Mouse (Mus musculus): ENCODE measurements around the gene Gm13199. TPM values are rescaled to one million over a fixed set of nuclear protein-coding genes. Genes with fewer than 3 reads are reported as not detected.

Gm13199 gene
- total RNA-seq, 2 experiments from 2014 or later: not detected

- DNase-seq: no peak
- intact Hi-C loops (cut with DNase I): no loop called here
Measured at GRCm38 (mm10) chr2:5824685-5825084, 38.0 kb downstream of the Gm13199 start.

- DNase-seq: no peak
- intact Hi-C loops (cut with DNase I): no loop called here
Measured at GRCm38 (mm10) chr2:5824213-5824612, 38.5 kb downstream of the Gm13199 start.

- DNase-seq: no peak
- intact Hi-C loops (cut with DNase I): no loop called here
Measured at GRCm38 (mm10) chr2:5822449-5822848, 40.3 kb downstream of the Gm13199 start.

- no peak for DNase-seq
- intact Hi-C loops (cut with DNase I): no loop called here
Measured at GRCm38 (mm10) chr2:5821264-5821663, 41.5 kb downstream of the Gm13199 start.

Other genes with a start within 250 kb of the Gm13199 start
- 1 to 10 TPM; 3.6 to 5.2 TPM for gene Camk1d, start 148.4 kb downstream of the Gm13199 start, total RNA-seq (2021)
- 10 to 100 TPM; 12.4 to 12.7 TPM for gene Nudt5, start 17.9 kb downstream of the Gm13199 start, total RNA-seq (2021)
- 10 to 100 TPM; 77.6 to 94.1 TPM for gene Cdc123, start 17.8 kb downstream of the Gm13199 start, total RNA-seq (2021)
- gene Sec61a2, start 32.5 kb upstream of the Gm13199 start, total RNA-seq (2021): 10 to 100 TPM; 12.3 to 12.5 TPM
- 1 to 10 TPM; 2.8 to 6.7 TPM for gene Dhtkd1, start 79.9 kb upstream of the Gm13199 start, total RNA-seq (2021)
- gene Upf2, start 88.5 kb upstream of the Gm13199 start, total RNA-seq (2021): 10 to 100 TPM; 14.7 to 15.6 TPM

Data from heart, postnatal 36 days (tissue).